Mouse (Mus musculus) hindbrain, postnatal 0 days (tissue): Measurements from ENCODE around the gene Zswim4. TPM values are rescaled to one million over a fixed set of nuclear protein-coding genes. Genes with fewer than 3 reads are reported as not detected.

Source experiments
- ATAC-seq: fragments of 200-750 bp; cut with Nextera tagmentation; 2 replicates; pipeline ENCODE4 v1.8.0; 2017; ENCODE audit warnings: mild to moderate bottlenecking, moderate TSS enrichment, moderate library complexity
- DNase-seq: peaks from one replicate; pipeline ENCODE4 v3.0.0-alpha.2; 2015; ENCODE audit warnings: low spot score
- H3K27ac ChIP-seq: fragments of 300-500 bp; sonication (generic); 2 replicates; pipeline ENCODE4 v1.5.1; 2014; ENCODE audit warnings: mild to moderate bottlenecking
- H3K27me3 ChIP-seq: fragments of 300-500 bp; sonication (generic); 2 replicates; pipeline ENCODE4 v1.6.1; 2014; ENCODE audit warnings: low read length, mixed read lengths; ENCODE audit not compliant: insufficient read depth
- H3K36me3 ChIP-seq: fragments of 300-500 bp; sonication (generic); 2 replicates; pipeline ENCODE4 v1.6.1; 2014; ENCODE audit warnings: low read length, mixed read lengths; ENCODE audit not compliant: insufficient read depth
- H3K4me1 ChIP-seq: fragments of 300-500 bp; sonication (generic); 2 replicates; pipeline ENCODE4 v1.6.1; 2014; ENCODE audit warnings: antibody characterized with exemption, low read length, mixed read lengths; ENCODE audit not compliant: insufficient read depth
- H3K4me2 ChIP-seq: fragments of 300-500 bp; sonication (generic); 2 replicates; pipeline ENCODE4 v1.6.1; 2014; ENCODE audit warnings: low read depth, mild to moderate bottlenecking, low read length, moderate library complexity, mixed read lengths
- H3K4me3 ChIP-seq: fragments of 300-500 bp; sonication (generic); 2 replicates; pipeline ENCODE4 v1.5.1; 2014; ENCODE audit warnings: low read length
- H3K9ac ChIP-seq: fragments of 300-500 bp; sonication (generic); replicated peaks from 2 replicates; pipeline ENCODE4 v1.6.1; 2014; ENCODE audit warnings: mild to moderate bottlenecking, low read length, moderate library complexity, mixed read lengths
- H3K9me3 ChIP-seq: fragments of 300-500 bp; sonication (generic); 2 replicates; pipeline ENCODE4 v1.6.1; 2016; ENCODE audit warnings: low read length, mixed read lengths
- CTCF ChIP-seq: IDR thresholded peaks from 2 replicates; pipeline ENCODE4 v1.5.1; 2016; ENCODE audit warnings: antibody characterized with exemption, control low read depth, low read depth
- WGBS: fragments of 180-500 bp; shearing (Covaris S2); extraction: QIAGEN DNeasy Blood & Tissue Kit; methylation state at CpG from one replicate; pipeline ENCODE4 v1.1.7; 2014; 5-methylcytosine and 5-hydroxymethylcytosine counted together
- polyA plus RNA-seq: library from polyadenylated mRNA; unstranded; fragments of >200 nt; fragmentation: Nextera tagmentation; extraction: Ambion mirVana; gene quantifications from 2 replicates; pipeline ENCODE4 v1.2.1, GENCODE M21; 2015
- total RNA-seq: library from RNA; depleted of rRNA; stranded (reverse); fragments of >200 nt; gene quantifications from 2 replicates; pipeline ENCODE4 v1.2.3, GENCODE M21; 2014

Gene Zswim4
- total and polyA plus RNA-seq, 2 experiments from 2014 or later = 11.3 to 44.1 TPM

DNA sequence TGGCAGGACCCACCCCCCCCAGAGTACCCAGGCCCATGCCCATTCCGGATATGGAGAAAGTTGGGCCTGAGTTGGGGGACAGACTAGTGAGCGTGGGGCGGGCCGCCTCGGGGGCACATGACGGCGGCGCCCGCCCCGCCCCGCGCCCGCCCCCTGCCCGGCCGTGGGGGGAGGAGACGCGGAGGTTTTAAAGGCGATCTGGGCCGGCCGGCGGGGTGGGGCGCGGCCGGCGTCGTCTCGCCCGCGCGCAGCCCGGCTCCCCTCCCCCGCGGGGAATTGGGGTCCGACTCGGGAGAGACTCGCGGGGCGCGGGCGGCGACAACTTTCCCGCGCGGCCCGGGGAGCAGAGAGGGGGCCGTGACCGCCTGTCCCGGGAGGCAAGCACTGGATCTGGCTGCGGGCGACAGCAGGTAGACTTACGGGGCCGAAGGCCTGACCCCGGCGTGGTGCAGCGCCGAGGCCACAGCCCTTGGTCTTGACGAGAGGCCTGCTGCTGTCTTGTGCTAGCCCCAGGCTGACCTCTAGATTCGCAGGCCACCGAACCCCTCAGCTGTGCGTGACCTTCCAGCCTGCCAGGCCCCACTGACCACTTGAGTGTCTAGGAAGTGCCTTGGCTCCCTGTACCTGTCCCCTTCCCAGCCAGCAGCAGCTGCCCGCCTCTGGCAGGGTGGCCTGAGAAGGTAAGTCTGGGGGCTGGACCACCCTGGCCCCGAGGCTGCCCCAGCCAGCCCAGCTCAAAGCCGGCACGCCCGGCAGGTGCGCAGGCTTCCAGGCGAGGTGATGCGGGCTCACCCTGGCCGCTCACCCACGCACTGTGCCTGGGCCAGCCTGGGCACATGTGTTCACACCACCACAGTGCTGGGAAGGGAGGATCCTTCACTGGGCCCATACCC is 36.0 kb downstream of the Zswim4 start:
- no peak for ATAC-seq
- DNase-seq = peak; percentile 60
- H3K4me1 ChIP-seq = peaks cover 25% of the 10 kb centered on the region

DNA sequence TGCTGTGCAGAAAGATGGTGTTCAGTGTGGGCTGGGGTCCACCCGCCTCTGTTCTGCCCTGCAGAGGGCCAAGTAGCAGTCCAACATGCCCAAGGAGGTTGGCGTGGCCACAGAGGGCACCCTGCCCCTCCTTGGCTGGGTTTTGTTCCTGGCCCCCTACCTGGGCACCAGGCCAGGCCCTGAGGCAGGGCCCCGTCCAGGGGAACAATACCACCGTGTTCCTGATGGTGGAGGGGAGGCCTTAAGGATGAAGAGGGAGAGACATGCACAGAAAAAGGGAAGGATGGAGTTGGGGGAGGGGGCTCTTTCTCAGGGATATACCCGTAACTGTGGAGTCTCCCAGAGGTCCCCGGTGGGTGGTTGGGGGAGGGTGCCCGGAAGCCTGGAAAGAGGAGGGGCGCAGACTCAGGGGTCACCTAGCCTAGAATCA is 36.7 kb downstream of the Zswim4 start:
- Histone ChIP-seq H3K9me3 (no peaks in the 10 kb centered on the region), H3K4me3 (peak overlapping the region; percentile 47; the same call in 1 of the 2 replicates), H3K9ac (peak overlapping the region; percentile 51), H3K4me1 (peaks cover 25% of the 10 kb centered on the region), H3K27me3 (no peaks in the 10 kb centered on the region), H3K36me3 (no peaks in the 10 kb centered on the region), H3K4me2 (peak overlapping the region; percentile 76), H3K27ac (peak overlapping the region; percentile 80)
- DNase-seq (peak; percentile 38), ATAC-seq (no peak; the same call in 1 of the 2 replicates)
- TF ChIP-seq CTCF = no peak
- WGBS = 19% methylated on average over 8 of the region's 8 CpGs

More for the DNA sequence above, 36.0 kb downstream of the Zswim4 start:
- H3K9ac ChIP-seq = peak overlapping the region; percentile 51
- TF ChIP-seq CTCF = no peak
- H3K36me3 ChIP-seq = no peaks in the 10 kb centered on the region
- WGBS = 12% methylated on average over 46 of the region's 70 CpGs
- peak overlapping the region; percentile 47 for H3K4me3 ChIP-seq
- no peaks in the 10 kb centered on the region for H3K27me3 ChIP-seq
- H3K27ac ChIP-seq = peak overlapping the region; percentile 80
- H3K4me2 ChIP-seq = peak overlapping the region; percentile 76
- H3K9me3 ChIP-seq = no peaks in the 10 kb centered on the region

DNA sequence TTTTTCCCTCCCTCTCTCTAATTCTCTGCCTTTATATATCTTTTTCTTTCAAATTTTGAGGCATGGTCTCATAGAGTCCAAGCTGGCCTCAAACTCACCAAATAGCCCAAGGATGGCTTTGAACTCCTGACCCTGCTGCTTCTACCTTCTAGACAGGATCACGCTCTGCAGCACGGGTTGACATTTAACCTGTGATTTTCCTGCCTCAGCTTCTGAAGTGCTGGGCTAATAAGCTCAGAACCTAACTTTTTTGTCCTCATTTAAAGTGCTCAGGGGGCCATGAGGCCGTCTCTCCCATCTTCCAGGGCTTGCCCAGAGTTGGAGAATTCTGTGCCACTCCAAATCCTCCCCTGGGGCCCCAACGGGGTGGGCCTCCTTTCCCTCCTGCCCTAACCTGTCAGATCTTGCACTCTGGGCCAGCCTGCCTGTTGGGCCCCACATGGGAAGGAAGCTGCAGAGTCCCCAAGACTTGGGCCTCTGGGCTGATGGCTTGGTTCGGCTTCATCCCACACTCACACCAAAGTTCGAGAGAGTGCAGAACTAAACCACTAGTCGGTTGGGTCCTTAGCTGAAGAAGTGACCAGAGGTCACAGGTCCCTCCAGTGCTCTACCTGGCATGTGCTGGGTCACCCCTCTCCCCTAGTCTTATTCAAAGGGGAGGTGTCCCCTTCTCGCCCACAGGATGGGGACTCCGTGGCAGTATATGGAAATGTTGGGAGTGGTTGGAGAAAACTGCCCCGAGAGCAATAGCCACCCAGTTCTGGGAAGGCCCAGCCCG is 37.3 kb downstream of the Zswim4 start:
- no peak overlapping the region for H3K4me3 ChIP-seq
- no peaks in the 10 kb centered on the region for H3K9me3 ChIP-seq
- 45% methylated on average over 11 of the region's 11 CpGs for WGBS
- no peak overlapping the region for H3K9ac ChIP-seq
- H3K4me1 ChIP-seq = peaks cover 25% of the 10 kb centered on the region
- H3K4me2 ChIP-seq = no peak overlapping the region
- no peaks in the 10 kb centered on the region for H3K36me3 ChIP-seq
- TF ChIP-seq CTCF = no peak
- peak overlapping the region; percentile 83 for H3K27ac ChIP-seq
- DNase-seq = no peak
- H3K27me3 ChIP-seq = no peaks in the 10 kb centered on the region
- no peak for ATAC-seq

DNA sequence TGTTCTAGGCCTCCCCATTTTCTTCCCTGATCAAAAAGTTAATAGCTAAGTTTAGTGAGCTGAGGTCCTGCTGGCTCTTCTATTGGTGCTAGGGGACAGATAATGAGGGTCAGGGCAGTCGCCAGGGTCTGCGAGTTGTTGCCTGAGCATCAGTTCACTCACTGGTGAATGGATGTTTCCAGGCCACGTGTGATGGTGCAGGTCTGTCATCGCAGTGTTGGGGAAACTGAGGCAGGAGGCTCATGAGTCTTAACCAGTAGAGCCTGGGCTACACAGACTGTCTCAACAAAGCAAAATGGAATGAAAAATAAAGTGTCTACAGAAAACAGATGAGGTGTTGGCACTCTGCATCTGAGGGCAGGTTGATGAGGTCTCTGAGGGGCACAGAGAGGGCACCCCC is 38.0 kb downstream of the Zswim4 start:
- no peak for DNase-seq
- H3K4me3 ChIP-seq = no peak overlapping the region
- H3K36me3 ChIP-seq = no peaks in the 10 kb centered on the region
- WGBS = 19% methylated on average over 4 of the region's 4 CpGs
- H3K9me3 ChIP-seq = no peaks in the 10 kb centered on the region
- H3K27me3 ChIP-seq = no peaks in the 10 kb centered on the region
- no peak for TF ChIP-seq CTCF
- H3K9ac ChIP-seq = no peak overlapping the region
- 0 out of 2 replicates have a peak overlapping the region, but pooled peaks have one; percentile 73 for H3K4me2 ChIP-seq
- peak overlapping the region; percentile 83; the same call in 1 of the 2 replicates for H3K27ac ChIP-seq
- peaks cover 25% of the 10 kb centered on the region for H3K4me1 ChIP-seq
- no peak for ATAC-seq

DNA sequence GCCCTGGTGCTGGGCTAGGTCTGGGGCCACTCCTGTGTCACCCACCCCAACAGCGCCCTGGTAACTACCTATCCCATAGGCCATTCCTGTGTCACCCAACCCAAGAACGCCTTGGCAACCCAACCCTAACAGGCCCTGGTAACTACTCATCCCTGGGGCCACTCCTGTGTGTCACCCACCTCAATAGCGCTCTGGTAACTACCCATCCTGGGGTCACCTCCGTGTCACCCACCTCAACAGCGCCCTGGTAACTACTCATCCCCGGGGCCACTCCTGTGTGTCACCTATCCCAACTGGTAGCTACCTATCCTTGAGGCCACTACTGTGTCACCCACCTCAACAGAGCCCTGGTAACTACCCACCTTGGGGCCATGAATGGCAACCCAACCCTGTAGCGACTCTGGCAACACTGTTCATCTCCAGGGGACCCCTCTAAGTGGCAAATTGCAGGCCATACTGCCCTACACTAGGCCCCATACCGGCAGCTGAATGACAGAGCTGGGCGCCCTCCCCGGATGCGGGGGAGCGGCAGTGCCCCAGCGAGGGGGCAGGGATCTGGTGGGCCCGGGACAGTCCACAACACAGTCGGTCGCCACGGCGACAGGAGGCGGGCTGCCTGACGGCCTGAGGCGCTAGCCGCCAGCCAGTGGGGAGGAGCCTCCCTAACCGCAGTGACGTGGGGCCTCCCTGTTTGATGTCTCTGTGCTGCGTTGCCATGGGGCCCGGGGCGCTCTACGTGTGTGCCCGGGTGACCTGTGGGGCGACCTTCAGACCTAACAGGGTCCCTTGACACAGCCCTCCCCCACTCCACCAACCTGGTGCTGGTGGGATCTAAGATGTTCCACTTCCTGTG is 38.7 kb downstream of the Zswim4 start:
- H3K4me3 ChIP-seq = peak overlapping the region; percentile 52
- WGBS = 5% methylated on average over 30 of the region's 30 CpGs
- H3K4me1 ChIP-seq = peaks cover 25% of the 10 kb centered on the region
- H3K4me2 ChIP-seq = peak overlapping the region; percentile 73
- H3K27me3 ChIP-seq = no peaks in the 10 kb centered on the region
- ATAC-seq (peak; percentile 82), DNase-seq (peak; percentile 87)
- H3K9me3 ChIP-seq = no peaks in the 10 kb centered on the region
- H3K9ac ChIP-seq = peak overlapping the region; percentile 35; the same call in 1 of the 2 replicates
- no peaks in the 10 kb centered on the region for H3K36me3 ChIP-seq
- H3K27ac ChIP-seq = peak overlapping the region; percentile 83
- no peak for TF ChIP-seq CTCF
